Mouse (Mus musculus): ENCODE results near the gene Bean1.

DNA sequence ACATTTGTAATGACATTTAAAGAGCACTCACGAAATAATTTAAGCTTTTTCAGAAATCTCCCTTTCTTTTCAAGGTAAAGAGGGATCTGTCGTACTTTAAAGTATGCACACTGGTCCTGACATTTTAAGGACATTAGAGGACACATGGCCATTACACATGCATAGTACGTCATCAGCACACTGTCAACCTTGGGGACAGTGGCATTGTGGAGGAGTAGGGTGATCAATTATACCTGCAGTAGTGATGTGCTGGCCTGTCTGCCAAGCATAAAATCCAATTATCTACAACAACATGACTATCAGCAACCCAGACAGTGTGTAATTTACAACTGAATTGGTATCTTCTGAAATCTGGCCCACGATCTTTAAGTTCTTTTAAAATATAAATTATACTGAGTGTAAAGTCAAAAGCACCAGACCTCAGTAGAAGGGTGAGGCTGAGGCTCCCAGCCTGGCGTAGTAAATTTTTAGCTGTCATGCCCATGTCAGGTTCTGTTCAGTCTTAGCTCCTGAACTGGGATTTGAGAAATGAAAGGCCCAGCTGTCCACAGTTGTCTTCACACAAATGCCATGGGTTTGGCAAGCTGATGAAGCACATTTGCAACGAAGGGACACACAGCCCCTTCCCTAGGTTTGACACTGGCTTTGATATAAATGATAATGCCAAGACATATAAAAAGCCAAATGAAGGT, 20.7 kb downstream of the Bean1 start:
- TF ChIP-seq POLR2A (IDR thresholded peaks at IDR 0.05; ENCODE audit: insufficient read depth, low read depth, low read length) (no peak), CTCF (IDR thresholded peaks at IDR 0.05; ENCODE audit: insufficient read depth, low read depth, low read length) (no peak)
